Mouse (Mus musculus) c-Kit-negative CD71-positive TER-119-positive erythroid progenitor cells, embryonic 14.5 days (primary cell): Measurements from ENCODE around the gene Taf1.
A peak's percentile ranks its signal among the peaks of the same experiment; 100 is the strongest.

Source experiments
- DNase-seq: peaks from one replicate; pipeline ENCODE4 v3.0.0-alpha.2; 2013; ENCODE audit warnings: low read depth, low spot score

The Taf1 gene

GRCm38 (mm10) chrX:101532347-101533221 lies at the start of gene Taf1:
Gene Taf1, plus strand, starts transcription at chrX:101532734.
- DNase-seq = peak; percentile 87

DNA sequence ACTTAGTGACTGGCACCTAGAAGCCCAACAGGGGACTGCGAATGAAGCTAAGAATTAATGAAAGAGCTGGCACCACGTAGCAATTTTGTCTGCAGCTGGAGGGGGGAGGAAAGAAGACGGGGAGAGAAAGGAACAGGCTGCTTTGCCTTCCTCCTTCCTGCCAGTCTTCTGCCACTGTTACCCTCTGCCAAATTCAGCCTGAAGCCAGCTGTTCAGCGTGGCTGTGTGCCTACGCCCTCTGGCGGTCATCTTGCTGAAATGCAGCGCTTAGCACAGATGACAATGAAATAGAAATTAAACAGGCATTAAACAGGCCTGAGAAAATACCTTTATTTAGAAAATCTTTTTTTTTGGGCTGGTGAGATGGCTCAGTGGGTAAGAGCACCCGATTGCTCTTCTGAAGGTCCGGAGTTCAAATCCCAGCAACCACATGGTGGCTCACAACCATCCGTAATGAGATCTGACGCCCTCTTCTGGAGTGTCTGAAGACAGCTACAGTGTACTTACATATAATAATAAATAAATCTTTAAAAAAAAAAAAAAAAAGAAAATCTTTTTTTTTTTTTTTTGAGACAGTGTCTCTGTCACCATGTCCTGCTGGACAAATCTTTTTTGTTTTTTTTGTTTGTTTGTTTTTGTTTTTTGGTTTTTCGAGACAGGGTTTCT lies 45.9 kb upstream of the Taf1 start:
- DNase-seq = peak; percentile 13

GRCm38 (mm10) chrX:101504636-101505035 lies 27.9 kb upstream of the Taf1 start:
- peak; percentile 31 for DNase-seq

GRCm38 (mm10) chrX:101515710-101516109 lies 16.8 kb upstream of the Taf1 start:
- DNase-seq = no peak

- no peak for DNase-seq
These were observed 14.5 kb upstream of the Taf1 start for GRCm38 (mm10) chrX:101518006-101518405.

- DNase-seq = no peak
These were observed 10.5 kb upstream of the Taf1 start for GRCm38 (mm10) chrX:101522027-101522426.

DNA sequence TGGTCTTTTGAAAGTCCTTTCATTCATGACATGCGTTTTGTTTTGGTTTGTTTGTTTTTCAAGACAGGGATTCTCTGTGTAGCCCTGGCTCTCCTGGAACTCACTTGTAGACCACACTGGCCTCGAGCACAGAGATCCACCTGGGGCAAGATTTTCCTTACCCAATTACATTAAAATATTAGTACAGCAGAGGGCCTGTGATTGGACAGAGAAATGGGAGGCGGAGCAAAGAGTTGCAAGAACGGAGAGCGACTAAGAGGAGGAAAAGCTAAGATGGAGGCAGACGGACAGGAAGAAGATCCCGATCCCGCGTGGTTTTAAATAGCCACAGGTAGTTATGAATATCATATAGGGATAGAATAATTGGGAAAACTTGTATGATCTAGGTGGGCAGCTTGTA lies 5.2 kb upstream of the Taf1 start:
- DNase-seq = peak; percentile 40

DNA sequence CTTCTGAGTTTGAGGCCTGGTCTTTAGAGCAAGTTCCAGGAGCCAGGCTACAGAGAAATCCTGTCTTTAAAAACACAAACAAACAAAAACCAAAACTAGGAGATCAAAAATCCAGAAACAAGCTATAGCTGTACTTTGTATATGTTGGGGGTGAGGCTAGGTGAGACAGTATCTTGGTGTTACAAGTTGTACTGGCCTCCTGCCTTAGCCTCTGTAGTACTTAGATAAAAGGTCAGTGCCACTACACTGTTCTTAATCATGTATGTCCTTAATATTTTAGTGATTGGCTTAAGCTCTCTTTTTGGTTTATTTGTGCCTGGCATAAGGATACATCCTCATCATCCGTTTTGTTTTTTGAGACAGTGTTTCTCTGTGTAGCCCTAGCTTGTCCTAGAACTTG lies 52.9 kb downstream of the Taf1 start:
- DNase-seq = no peak

DNA sequence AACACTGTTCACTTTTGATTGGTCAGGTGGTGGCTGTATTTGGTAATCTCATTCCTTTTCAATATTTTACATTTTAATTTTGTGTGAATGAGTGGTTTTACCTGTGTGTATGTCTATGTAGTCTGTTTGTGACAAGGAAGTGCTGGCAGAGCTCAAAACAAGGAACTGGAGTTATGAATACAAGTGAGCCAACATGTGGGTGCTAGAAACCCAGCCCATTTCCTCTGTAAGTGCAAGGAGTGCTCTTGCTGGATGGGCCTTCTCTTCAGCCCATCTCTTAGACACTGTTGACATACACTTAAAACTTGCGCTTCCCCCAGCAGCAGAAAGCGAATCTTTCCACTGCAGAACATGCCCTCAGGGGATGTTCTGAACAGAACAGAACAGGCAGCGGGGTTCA lies 83.6 kb downstream of the Taf1 start:
- DNase-seq = no peak

GRCm38 (mm10) chrX:101617889-101618288 lies 85.4 kb downstream of the Taf1 start:
- DNase-seq = no peak

GRCm38 (mm10) chrX:101620317-101620716 lies 87.8 kb downstream of the Taf1 start:
- no peak for DNase-seq

GRCm38 (mm10) chrX:101622539-101622938 lies 90.0 kb downstream of the Taf1 start:
- no peak for DNase-seq

- no peak for DNase-seq
These were observed 104.4 kb downstream of the Taf1 start for GRCm38 (mm10) chrX:101636821-101637525.

GRCm38 (mm10) chrX:101638856-101639255 lies 106.3 kb downstream of the Taf1 start:
- DNase-seq = no peak

DNA sequence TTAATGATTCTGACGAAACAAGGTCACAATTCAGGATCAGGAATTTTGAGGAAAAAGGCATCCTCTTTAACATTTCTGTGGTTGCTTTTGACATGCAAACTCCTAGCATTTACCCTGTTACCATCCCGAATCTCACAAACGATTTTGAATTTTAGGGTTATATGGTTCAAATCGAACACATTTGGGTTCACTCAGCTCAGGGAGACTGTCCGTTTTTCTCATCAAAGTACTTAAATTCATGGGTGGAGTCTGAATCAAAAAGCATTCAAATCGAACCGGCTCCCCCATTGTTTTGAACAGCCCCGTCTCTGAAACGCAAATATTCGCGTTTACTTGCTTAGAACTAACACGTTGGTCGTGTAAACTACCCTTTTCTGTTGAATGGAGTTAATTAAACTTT lies 106.8 kb downstream of the Taf1 start:
- DNase-seq = peak; percentile 24

- DNase-seq = peak; percentile 82
These were observed 107.2 kb downstream of the Taf1 start, which contains the start of gene Ogt for GRCm38 (mm10) chrX:101639741-101640166. Gene Ogt, plus strand, starts transcription at chrX:101640060.

DNA sequence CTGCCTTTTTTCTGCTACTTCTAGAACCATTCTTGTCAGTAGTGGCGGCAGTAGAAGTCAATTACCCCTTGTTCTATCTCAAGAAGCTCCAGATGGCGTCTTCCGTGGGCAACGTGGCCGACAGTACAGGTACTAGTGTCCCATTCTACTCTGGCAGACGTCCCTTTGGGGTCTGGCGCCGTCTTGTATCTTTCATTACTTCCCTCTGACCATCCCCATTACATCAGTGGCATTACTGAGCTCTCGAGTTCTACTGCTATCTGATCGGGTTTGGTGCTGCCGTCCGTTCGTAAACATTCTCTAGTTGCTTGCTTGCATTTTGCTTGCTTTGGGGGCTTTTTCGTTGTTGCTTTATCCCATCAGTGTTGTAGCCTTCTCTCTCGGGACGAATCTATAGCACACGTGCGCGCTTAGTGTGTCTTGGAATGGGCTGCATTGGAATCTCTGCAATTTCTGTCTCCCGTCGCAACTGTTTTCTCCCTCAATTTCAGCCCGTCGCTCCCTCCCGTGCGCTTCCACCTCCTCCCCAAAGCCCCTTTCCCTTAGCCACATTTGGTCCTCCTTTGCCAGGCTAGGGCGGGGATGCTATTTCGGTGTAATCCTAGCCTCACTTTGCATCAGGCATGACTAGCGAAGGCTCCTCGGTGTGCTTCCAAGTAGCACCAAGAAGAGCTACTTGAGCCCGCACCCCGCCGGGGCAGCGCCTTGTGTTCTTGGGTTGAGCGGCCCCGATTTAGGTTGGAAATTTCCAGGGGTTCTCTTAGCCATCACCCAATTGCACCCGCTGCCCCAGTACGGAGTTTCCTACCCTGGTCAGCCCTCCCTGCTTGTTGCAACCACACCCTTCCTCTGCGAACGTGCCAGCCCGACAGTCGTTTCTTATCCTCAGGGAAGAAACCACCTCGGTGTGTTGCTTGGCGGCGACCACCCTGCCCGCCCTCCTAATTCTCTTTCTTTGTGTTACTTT lies 107.9 kb downstream of the Taf1 start:
- peak; percentile 54 for DNase-seq

DNA sequence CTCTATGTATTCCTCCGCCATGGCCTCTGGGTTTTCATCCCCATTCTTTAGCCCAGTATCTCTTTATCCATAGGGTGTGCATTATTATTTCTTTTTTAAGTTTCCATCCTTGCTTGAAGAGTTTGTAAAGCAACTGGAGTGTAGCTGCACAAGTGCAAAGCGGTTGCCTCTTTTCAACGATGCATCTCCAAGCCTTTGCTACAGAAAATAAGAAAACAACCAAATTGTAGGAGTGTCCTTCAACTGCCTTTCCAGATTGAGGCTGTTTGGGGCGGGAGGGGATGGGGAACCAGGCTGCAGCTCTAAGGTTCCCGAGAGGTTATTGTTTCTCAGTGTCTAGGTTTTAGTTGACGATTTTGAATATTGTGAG lies 108.6 kb downstream of the Taf1 start:
- DNase-seq = peak; percentile 15

DNA sequence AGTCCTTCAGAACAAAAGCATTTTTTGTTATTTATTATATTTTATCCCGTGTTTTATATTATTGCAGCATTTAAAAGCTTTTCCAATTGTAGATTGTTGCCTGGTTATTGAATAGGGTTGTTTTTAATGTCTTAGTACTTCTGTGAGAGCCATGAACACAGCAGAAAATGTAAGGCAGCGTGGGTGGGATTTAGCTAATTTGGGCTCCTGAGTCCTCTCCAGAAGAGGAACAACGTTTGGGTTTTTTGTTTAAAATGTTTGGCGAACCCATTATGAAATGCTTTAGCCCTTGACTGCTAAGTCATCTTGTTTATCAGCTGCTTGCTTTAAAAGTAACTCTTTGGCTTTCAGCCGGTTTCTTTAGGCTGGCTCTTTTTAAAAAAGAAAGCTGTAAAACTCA lies 109.6 kb downstream of the Taf1 start:
- no peak for DNase-seq

DNA sequence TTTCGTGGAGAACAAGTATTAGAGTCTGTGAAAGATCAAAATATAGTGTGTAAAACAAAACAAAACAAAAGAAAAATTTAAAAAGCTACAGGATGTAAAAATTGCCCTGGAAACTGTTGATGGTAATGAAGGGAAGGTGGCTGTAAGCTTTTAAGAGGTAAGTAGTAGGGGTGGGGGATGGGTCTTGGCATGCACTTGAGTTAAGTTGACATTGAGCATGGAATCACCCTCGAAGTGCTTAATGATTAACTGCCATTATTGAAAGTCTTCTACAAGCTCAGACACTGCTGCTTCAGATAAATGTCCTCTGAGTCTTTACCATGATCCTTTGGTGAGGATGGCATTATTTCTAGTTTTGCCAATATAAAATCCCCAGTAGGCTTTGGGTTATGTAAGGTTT lies 112.8 kb downstream of the Taf1 start:
- no peak for DNase-seq

GRCm38 (mm10) chrX:101646621-101647020 lies 114.1 kb downstream of the Taf1 start:
- DNase-seq = no peak
